Mouse (Mus musculus) liver, adult 2 months (tissue): Measurements from ENCODE around the gene Ldlrad3. TPM values are rescaled to one million over a fixed set of nuclear protein-coding genes. Genes with fewer than 3 reads are reported as not detected.

Experiments
- DNase-seq: peaks from one replicate; pipeline ENCODE4 v3.0.0-alpha.2; 2011; ENCODE audit warnings: low read depth, low spot score; ENCODE audit errors: extremely low read depth
- H3K27ac ChIP-seq: fragments of 200-500 bp; replicated peaks from 2 replicates; pipeline ENCODE4 v1.5.1; 2012; ENCODE audit warnings: low read depth, mild to moderate bottlenecking, control low read depth, inconsistent platforms, low read length; ENCODE audit not compliant: insufficient read depth
- H3K27me3 ChIP-seq: fragments of 200-500 bp; 2 replicates; pipeline ENCODE4 v1.6.1; 2012; ENCODE audit warnings: mild to moderate bottlenecking, moderate library complexity, low read length, inconsistent platforms; ENCODE audit not compliant: control insufficient read depth, insufficient read depth
- H3K36me3 ChIP-seq: fragments of 200-500 bp; 2 replicates; pipeline ENCODE4 v1.6.1; 2012; ENCODE audit warnings: low read length, inconsistent platforms; ENCODE audit not compliant: control insufficient read depth, insufficient read depth
- H3K4me1 ChIP-seq: fragments of 200-500 bp; 2 replicates; pipeline ENCODE4 v1.6.1; 2011; ENCODE audit warnings: low read length; ENCODE audit not compliant: control insufficient read depth, insufficient read depth
- H3K4me3 ChIP-seq: fragments of 200-500 bp; 2 replicates; pipeline ENCODE4 v1.5.1; 2011; ENCODE audit warnings: low read depth, mild to moderate bottlenecking, control low read depth, low read length, moderate library complexity; ENCODE audit not compliant: insufficient read depth
- H3K79me2 ChIP-seq: fragments of 200-500 bp; 2 replicates; pipeline ENCODE4 v1.6.1; 2012; ENCODE audit warnings: inconsistent platforms, mild to moderate bottlenecking, low read length, moderate library complexity; ENCODE audit not compliant: control insufficient read depth, insufficient read depth
- H3K9ac ChIP-seq: fragments of 200-500 bp; 2 replicates; pipeline ENCODE4 v1.6.1; 2012; ENCODE audit warnings: low read depth, mild to moderate bottlenecking, control low read depth, inconsistent platforms, low read length
- CTCF ChIP-seq: fragments of 200-500 bp; IDR thresholded peaks from 2 replicates; pipeline ENCODE4 v1.5.1; 2011; ENCODE audit warnings: low read depth, low read length, control low read depth
- POLR2A ChIP-seq: fragments of 200-500 bp; IDR thresholded peaks from 2 replicates; pipeline ENCODE4 v1.6.1; 2011; ENCODE audit warnings: low read length, control low read depth; ENCODE audit not compliant: insufficient read depth; ENCODE audit errors: extremely low read depth
- WGBS: fragments of 180-500 bp; shearing (Covaris S2); methylation state at CpG from one replicate; pipeline ENCODE4 v1.1.7; 2018; 5-methylcytosine and 5-hydroxymethylcytosine counted together
- polyA plus RNA-seq: library from polyadenylated mRNA; depleted of rRNA; stranded (reverse); fragments of >200 nt; gene quantifications from 2 replicates; pipeline ENCODE4 v1.2.3, GENCODE M21; 2012
- total RNA-seq: library from RNA; depleted of rRNA; stranded (reverse); fragments of >200 nt; gene quantifications from 2 replicates; pipeline ENCODE4 v1.2.3, GENCODE M21; 2014

The Ldlrad3 gene
- total and polyA plus RNA-seq, 2 experiments, result 2.8 to 4.5 TPM

- no peaks in the 10 kb centered on the region for H3K79me2 ChIP-seq
- 92% methylated on average over 3 of the region's 3 CpGs for WGBS
- no peaks in the 10 kb centered on the region for H3K4me1 ChIP-seq
- no peak for DNase-seq
- H3K36me3 ChIP-seq, result no peaks in the 10 kb centered on the region
- no peaks in the 10 kb centered on the region for H3K27me3 ChIP-seq
- no peak overlapping the region for H3K27ac ChIP-seq
- no peak overlapping the region for H3K4me3 ChIP-seq
- TF ChIP-seq CTCF (no peak), POLR2A (no peak)
- no peak overlapping the region for H3K9ac ChIP-seq
These were observed 212.4 kb downstream of the Ldlrad3 start for GRCm38 (mm10) chr2:101973810-101974209.

GRCm38 (mm10) chr2:101967601-101968000 is 218.6 kb downstream of the Ldlrad3 start:
- Histone ChIP-seq H3K79me2 (no peaks in the 10 kb centered on the region), H3K4me1 (peaks cover 5% of the 10 kb centered on the region; the same call in 1 of the 2 replicates), H3K9ac (no peak overlapping the region), H3K27me3 (no peaks in the 10 kb centered on the region), H3K27ac (no peak overlapping the region), H3K4me3 (no peak overlapping the region), H3K36me3 (no peaks in the 10 kb centered on the region)
- TF ChIP-seq POLR2A (no peak), CTCF (no peak)
- 26% methylated on average over 4 of the region's 4 CpGs for WGBS
- peak; percentile 61 for DNase-seq

- WGBS, result 65% methylated on average over 7 of the region's 7 CpGs
These were observed 219.0 kb downstream of the Ldlrad3 start for GRCm38 (mm10) chr2:101967152-101967551.

GRCm38 (mm10) chr2:101966017-101966416 is 220.2 kb downstream of the Ldlrad3 start:
- no peak overlapping the region for H3K9ac ChIP-seq
- 24% methylated on average over 4 of the region's 4 CpGs for WGBS
- TF ChIP-seq POLR2A, result no peak
- no peak for TF ChIP-seq CTCF
- no peaks in the 10 kb centered on the region for H3K79me2 ChIP-seq
- H3K36me3 ChIP-seq, result no peaks in the 10 kb centered on the region
- peaks cover 5% of the 10 kb centered on the region; the same call in 1 of the 2 replicates for H3K4me1 ChIP-seq
- H3K4me3 ChIP-seq, result no peak overlapping the region
- peak; percentile 83 for DNase-seq
- no peaks in the 10 kb centered on the region for H3K27me3 ChIP-seq
- 0 out of 2 replicates have a peak overlapping the region, but pooled peaks have one; percentile 18 for H3K27ac ChIP-seq

More at GRCm38 (mm10) chr2:101967152-101967551, 219.0 kb downstream of the Ldlrad3 start:
- no peak for TF ChIP-seq POLR2A
- no peak for TF ChIP-seq CTCF
- no peak for DNase-seq
- no peak overlapping the region for H3K4me3 ChIP-seq
- no peaks in the 10 kb centered on the region for H3K79me2 ChIP-seq
- no peak overlapping the region for H3K9ac ChIP-seq
- no peaks in the 10 kb centered on the region for H3K36me3 ChIP-seq
- H3K27me3 ChIP-seq, result no peaks in the 10 kb centered on the region
- H3K27ac ChIP-seq, result no peak overlapping the region
- H3K4me1 ChIP-seq, result peaks cover 5% of the 10 kb centered on the region; the same call in 1 of the 2 replicates

GRCm38 (mm10) chr2:101965515-101965914 is 220.7 kb downstream of the Ldlrad3 start:
- no peaks in the 10 kb centered on the region for H3K79me2 ChIP-seq
- TF ChIP-seq POLR2A, result no peak
- no peak for TF ChIP-seq CTCF
- no peak overlapping the region for H3K9ac ChIP-seq
- H3K27ac ChIP-seq, result no peak overlapping the region
- peak; percentile 74 for DNase-seq
- peaks cover 5% of the 10 kb centered on the region; the same call in 1 of the 2 replicates for H3K4me1 ChIP-seq
- no peaks in the 10 kb centered on the region for H3K36me3 ChIP-seq
- 46% methylated on average over 5 of the region's 5 CpGs for WGBS
- no peaks in the 10 kb centered on the region for H3K27me3 ChIP-seq
- H3K4me3 ChIP-seq, result no peak overlapping the region

GRCm38 (mm10) chr2:101963367-101963766 is 222.8 kb downstream of the Ldlrad3 start:
- Histone ChIP-seq H3K36me3 (no peaks in the 10 kb centered on the region), H3K4me1 (peaks cover 5% of the 10 kb centered on the region; the same call in 1 of the 2 replicates), H3K9ac (no peak overlapping the region), H3K79me2 (no peaks in the 10 kb centered on the region), H3K27ac (no peak overlapping the region), H3K27me3 (no peaks in the 10 kb centered on the region), H3K4me3 (no peak overlapping the region)
- TF ChIP-seq CTCF (no peak), POLR2A (no peak)
- no peak for DNase-seq
- 100% methylated on average over 3 of the region's 3 CpGs for WGBS
